Mouse (Mus musculus): ENCODE measurements around the gene Emid1. TPM values are rescaled to one million over a fixed set of nuclear protein-coding genes. Genes with fewer than 3 reads are reported as not detected.
A peak's percentile ranks its signal among the peaks of the same experiment; 100 is the strongest.
"Not testable (repeated sequence)": the region's sequence is repeated elsewhere in the genome, so short reads cannot be mapped to it uniquely, and the experiment has no call there.

Gene Emid1
- total RNA-seq, 4 experiments from 2014 or later: 3.7 to 6.6 (median 3.9) TPM

DNA sequence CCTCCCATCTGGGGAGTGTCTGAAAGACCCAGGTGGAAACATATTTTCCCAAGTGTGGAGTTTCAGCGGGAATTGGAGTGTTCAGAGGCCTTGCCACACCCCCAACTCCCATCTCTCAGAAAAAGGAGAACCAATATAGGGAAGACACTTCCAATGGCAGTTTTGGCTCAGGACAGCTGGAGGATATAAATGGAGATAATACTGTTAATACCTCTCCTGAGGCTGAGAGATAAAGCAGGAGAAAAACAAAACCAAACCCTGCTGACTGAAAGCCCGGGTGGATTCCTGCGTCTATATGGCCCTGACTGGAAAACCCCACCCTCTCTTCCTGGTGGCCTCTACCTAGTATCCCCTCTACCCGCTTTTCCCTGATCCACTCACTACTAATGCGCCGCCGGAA lies 49.7 kb downstream of the Emid1 start:
- no peak for DNase-seq

DNA sequence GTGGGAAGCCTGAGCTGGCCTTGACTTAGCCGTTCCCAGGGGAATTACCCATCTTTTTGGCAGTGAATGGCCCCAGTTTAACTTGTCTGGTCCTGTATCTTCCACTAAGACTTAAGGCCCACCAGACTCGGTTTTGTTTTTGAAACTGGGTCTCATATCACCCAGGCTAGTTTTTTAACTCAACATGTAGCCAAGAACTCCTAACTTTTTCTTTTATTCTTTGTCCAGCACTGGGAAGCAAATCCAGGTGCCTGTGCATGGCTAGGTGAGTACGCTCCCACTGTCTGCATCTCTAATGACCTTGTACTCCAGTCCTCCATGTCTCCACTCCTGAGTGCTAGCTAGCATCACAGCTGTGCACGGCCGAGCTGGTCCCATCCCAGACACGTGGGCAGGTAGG lies 50.4 kb downstream of the Emid1 start:
- DNase-seq: no peak

- DNase-seq: no peak
These were observed 51.3 kb downstream of the Emid1 start for GRCm38 (mm10) chr11:5100801-5101200.

- no peak for DNase-seq
These were observed 51.8 kb downstream of the Emid1 start for GRCm38 (mm10) chr11:5100283-5100682.

DNA sequence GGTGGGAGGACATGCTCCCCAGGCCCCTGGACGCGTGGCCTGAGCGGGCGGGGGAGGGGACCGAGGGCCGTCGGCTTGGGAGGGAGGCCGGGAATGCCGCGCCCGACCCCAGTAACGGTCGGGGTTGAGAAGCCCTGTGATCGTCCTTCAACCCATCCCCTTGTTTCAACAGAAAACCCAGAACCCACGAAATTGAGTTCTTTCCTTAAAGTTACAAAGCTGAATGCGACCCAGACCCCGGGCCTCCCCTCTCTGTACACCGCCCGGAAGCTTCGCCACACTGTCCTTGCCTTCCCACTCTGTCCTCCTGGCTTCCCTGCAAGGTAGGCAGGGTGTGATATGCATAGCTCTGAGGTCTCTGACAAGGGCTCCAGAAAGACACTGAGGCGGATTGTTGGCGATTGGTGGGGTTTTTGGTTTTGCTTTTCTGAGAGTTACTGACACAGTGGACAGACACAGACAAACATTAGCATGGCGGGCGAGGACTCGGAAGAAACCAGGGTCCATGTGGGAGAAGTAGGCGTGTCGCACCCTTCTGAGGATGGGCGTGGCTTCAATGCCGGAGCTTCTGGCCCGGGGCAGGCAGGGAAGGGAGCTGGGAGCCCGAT lies 52.4 kb downstream of the Emid1 start:
- DNase-seq: peak; percentile 82

DNA sequence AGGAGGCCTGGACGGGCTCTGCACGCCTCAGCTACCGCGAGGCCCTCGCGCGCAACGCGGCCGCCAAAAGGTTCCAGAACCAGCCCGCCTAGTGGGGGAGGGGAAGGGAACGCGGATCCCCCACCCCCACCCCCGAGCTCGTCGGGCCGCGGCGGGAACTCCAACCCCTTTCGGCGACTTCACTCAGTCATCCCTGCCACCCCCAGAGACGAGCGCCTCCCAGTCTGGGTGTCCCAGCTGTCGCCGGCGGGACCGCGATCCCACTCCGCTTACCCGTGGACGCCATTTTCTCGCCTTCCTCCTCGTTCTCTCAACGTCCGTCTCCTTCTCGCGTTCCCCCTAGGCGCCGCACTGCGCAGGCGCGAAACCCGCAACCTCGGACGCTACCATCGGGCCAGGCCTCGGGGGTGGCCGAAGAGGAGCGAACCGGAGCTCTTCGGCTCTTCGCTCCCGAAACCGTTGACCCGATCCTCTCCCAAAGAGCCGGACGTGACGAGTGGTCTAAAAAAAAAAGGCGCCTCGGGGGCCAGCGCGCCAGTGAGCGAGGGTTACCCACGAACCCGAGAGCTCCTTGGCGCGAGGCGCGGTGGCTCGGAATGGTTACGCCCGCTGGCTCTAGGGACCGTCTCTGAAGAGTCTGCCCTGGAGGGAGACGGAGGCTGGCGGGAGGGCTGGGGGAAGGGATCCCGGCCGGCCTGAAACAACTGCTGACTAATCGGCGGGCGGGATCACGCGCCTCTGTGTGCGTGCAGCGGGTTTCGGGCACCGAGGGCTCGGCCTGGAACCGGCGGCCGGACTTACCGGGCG lies 53.1 kb downstream of the Emid1 start, which contains the start of the genes Rhbdd3 and Ewsr1:
TSS of gene Rhbdd3 (plus strand) at position 191 of the 807 bp plus-strand sequence.
TSS of gene Ewsr1 (minus strand) at position 531 of the 807 bp plus-strand sequence.
- peak; percentile 94 for DNase-seq

- DNase-seq: peak; percentile 47
These were observed 53.9 kb downstream of the Emid1 start for GRCm38 (mm10) chr11:5098035-5098735.

DNA sequence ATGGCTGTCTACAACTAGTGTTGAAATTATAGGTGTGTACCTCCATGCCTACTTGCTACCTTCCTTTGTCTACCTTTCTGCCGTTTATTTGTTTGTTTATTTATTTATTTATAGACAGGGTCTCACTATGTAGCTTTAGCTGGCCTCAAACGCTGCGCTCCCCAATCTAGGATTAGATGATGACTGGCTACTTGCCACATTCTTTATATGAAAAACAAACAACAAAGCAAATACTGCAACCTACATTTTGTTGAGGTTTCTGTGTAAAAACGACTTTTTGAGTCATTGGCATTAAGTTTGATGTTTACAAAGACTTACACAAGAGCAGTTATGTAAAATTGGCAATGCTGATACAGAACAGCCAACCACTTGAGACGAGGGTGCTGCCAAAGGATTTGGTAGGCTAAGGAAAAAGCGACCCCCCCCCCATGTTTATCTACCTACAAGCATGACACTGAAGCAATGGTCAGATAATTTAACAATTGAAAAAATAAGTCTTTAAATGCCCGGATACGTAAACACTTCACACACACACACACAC lies 55.5 kb downstream of the Emid1 start:
- DNase-seq: no peak

DNA sequence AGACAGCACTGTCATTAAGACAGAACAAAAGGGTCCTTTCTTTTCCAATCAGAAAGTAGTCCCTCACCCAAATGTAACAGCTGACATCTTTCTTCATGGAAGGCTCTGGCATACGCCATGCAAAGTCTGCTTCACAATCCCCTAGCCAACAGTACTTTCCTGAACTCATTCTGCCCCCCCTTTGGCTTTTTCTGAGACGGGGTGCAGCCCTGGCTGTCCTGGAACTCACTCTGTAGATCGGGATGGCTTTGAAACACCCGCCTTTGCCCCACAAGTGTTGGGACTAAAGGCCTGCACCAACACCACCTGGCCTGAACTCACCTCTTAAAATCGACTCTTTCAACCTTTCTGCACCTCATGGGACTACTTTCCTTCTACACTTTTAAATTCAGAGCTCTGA lies 56.2 kb downstream of the Emid1 start:
- no peak for DNase-seq

- DNase-seq: no peak
These were observed 60.4 kb downstream of the Emid1 start for GRCm38 (mm10) chr11:5091706-5092105.

- peak; percentile 60 for DNase-seq
These were observed 62.9 kb downstream of the Emid1 start for GRCm38 (mm10) chr11:5089147-5089546.

DNA sequence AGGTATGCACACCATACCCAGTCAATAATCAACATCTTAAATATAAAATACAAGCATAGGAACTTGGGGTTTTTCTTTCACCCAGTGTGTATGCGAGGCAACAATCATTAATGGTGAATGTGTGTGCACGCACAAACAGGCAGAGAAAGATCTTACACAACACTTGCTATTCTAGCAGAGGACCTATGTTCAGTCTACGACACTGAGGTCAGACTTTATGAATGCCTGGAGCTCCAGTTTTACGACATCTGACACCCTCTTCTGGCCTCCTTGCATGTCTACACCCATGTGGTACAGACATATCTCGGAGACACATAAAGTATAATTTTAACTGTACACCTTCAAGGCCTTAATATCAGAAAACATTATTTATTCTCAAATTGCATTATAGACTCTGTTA lies 75.2 kb downstream of the Emid1 start:
- not testable (repeated sequence) for DNase-seq

- no peak for DNase-seq
These were observed 76.3 kb downstream of the Emid1 start for GRCm38 (mm10) chr11:5075760-5076159.

DNA sequence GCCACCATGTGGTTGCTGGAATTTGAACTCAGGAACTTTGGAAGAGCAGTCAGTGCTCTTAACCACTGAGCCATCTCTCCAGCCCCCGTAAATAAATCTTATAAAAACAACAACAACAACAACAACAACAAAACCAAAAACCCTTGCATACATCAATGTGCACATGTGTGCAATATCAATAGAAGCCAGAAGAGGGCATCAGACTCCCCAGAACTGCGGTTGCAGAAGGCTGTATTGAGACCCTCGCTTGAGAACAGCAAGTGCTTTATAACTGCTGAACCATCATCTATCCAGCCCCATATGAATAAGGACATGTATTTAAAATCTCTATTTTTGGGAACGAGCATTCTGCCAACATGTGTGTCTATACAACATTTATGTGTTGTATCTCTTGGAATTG lies 77.2 kb downstream of the Emid1 start:
- DNase-seq: no peak

GRCm38 (mm10) chr11:5068126-5068971 lies 83.7 kb downstream of the Emid1 start:
- no peak for DNase-seq

DNA sequence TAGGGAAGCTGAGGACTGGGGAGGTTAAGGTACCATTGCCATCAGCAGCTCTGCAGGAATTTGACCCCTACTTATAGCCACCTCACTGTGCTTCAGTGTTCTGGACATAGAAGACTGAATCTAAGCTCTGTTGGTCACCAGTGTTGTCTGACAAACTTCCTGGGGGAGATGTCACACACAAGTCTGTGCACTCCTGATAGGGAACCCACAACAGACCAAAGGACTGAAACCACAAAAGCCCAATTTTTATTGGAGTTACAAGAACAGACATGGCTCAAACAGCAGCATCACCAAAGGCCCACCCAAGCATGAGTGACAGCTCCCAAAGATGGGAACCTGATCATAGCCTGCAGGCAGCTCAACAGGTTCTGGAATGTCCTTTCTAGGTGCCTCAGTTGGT lies 85.0 kb downstream of the Emid1 start:
- DNase-seq: no peak

GRCm38 (mm10) chr11:5065056-5065821 lies 86.8 kb downstream of the Emid1 start, which contains the start of gene Gas2l1:
Gene Gas2l1 (minus strand): TSS chr11:5065327.
- peak; percentile 84 for DNase-seq

DNA sequence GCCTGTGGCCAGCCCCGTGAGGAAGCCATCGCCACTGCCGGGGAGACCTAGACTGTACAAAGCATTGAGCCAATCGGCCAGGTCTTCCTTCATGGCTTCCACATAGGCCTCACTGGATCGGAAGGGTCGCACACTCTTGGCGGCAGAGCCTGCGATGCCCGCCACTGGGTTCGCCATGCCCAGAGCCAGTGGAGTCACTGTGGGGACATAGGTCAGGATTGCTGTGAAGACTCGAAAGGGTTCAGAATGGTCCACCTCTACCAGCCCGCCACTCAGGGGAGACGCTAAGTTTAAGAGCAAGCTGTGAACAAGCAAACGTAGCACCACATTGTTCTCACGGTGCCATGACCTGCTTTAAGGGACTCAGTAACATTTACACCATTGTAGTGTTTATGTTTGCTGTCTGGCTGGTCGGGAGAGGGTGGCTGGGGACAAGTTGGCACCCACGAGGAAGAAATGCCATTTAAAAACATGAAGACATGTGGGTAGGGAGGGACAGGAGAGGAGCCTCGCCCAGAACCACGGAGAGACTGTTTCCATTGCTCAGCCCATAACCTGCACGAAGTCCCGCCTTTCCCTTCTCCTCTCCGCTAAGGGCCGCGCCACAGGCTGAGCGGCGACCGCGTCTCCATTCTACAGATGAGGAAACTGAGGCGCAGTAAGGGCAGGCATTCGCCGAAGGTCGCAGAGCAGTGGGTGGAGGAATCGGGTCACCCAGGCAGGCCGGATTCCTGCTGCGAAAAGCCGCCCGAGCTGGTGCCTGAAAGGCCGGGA lies 87.6 kb downstream of the Emid1 start:
- DNase-seq: no peak

DNA sequence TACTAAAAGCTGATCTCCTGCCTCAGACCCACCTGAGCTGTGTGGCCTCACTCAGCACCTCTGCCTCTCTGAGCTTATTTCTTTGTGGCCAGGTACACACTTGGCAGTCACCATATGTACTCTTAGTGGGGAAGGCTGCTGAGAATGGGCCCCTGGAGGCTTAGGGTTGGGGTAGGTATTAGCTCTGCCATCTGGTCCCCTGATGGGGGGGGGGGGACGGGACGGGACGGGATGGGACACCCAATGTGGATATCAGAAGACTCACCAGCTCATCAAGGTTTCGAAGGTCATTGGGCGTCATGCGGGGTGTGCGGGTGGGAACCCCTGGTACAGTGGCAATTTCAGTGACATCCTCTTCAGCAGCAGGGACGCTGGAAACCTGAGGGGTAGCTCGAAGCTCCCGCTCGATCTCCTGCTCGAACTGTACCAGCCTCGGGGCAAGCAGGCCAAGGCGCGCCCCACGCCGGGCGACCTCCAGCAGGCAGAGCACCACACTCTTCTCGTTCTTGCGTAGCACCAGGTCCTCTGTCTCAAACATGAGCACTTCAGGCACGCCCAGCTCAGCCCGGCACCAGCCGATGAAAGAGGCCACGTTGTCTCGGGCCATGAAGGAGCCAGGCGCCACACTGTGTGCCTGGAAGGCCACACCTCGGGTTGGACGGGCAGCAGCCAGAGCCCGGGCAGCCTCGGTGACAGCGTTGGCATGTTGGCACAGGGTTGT lies 88.3 kb downstream of the Emid1 start:
- no peak for DNase-seq

All from adrenal gland, adult 8-10 months (tissue).